Mouse (Mus musculus) midbrain, embryonic 12.5 days (tissue): ENCODE measurements around the gene AW011738. TPM values are rescaled to one million over a fixed set of nuclear protein-coding genes. Genes with fewer than 3 reads are reported as not detected.

Source experiments
- ATAC-seq: fragments of 200-750 bp; cut with Nextera tagmentation; 2 replicates; pipeline ENCODE4 v1.8.0; 2017; ENCODE audit warnings: low read depth, moderate TSS enrichment, moderate library complexity; ENCODE audit not compliant: low FRiP score
- H3K27ac ChIP-seq: fragments of 300-500 bp; sonication (generic); replicated peaks from 2 replicates; pipeline ENCODE4 v1.5.1; 2016; ENCODE audit warnings: mild to moderate bottlenecking
- H3K27me3 ChIP-seq: fragments of 300-500 bp; sonication (generic); 2 replicates; pipeline ENCODE4 v1.6.1; 2016; ENCODE audit warnings: mild to moderate bottlenecking
- H3K36me3 ChIP-seq: fragments of 300-500 bp; sonication (generic); 2 replicates; pipeline ENCODE4 v1.6.1; 2016
- H3K4me1 ChIP-seq: fragments of 300-500 bp; sonication (generic); 2 replicates; pipeline ENCODE4 v1.6.1; 2016
- H3K4me2 ChIP-seq: fragments of 300-500 bp; sonication (generic); replicated peaks from 2 replicates; pipeline ENCODE4 v1.6.1; 2016; ENCODE audit warnings: mild to moderate bottlenecking, moderate library complexity
- H3K4me3 ChIP-seq: fragments of 300-500 bp; sonication (generic); 2 replicates; pipeline ENCODE4 v1.5.1; 2016; ENCODE audit warnings: mild to moderate bottlenecking
- H3K9ac ChIP-seq: fragments of 300-500 bp; sonication (generic); replicated peaks from 2 replicates; pipeline ENCODE4 v1.6.1; 2016; ENCODE audit warnings: mild to moderate bottlenecking, moderate library complexity
- H3K9me3 ChIP-seq: fragments of 300-500 bp; sonication (generic); 2 replicates; pipeline ENCODE4 v1.6.1; 2016; ENCODE audit warnings: mild to moderate bottlenecking
- WGBS: fragments of 180-500 bp; shearing (Covaris S2); methylation state at CpG from one replicate; pipeline ENCODE4 v1.1.7; 2016; 5-methylcytosine and 5-hydroxymethylcytosine counted together
- polyA plus RNA-seq: library from polyadenylated mRNA; unstranded; fragments of >200 nt; fragmentation: Nextera tagmentation; extraction: Ambion mirVana; gene quantifications from 2 replicates; pipeline ENCODE4 v1.2.1, GENCODE M21; 2016

Gene AW011738
- 7.6 and 8.1 TPM in 2 replicates for polyA plus RNA-seq

GRCm38 (mm10) chr4:156203001-156203412, at the start of gene AW011738:
TSS of gene AW011738 (plus strand) at chr4:156203304.
- Histone ChIP-seq H3K27me3 (peaks cover 27% of the 10 kb centered on the region), H3K9ac (peak within 1 kb of the TSS; percentile 77), H3K27ac (peak within 1 kb of the TSS; percentile 76), H3K36me3 (no peaks in the 10 kb centered on the region), H3K9me3 (no peaks in the 10 kb centered on the region), H3K4me2 (peak within 1 kb of the TSS; percentile 93), H3K4me1 (peaks cover 34% of the 10 kb centered on the region), H3K4me3 (peak within 1 kb of the TSS; percentile 67)
- WGBS, result under 1% methylated on average over 34 of the region's 39 CpGs
- peak; percentile 81 for ATAC-seq

GRCm38 (mm10) chr4:156154771-156155170, 48.3 kb upstream of the AW011738 start:
- H3K4me3 ChIP-seq, result no peak overlapping the region
- H3K36me3 ChIP-seq, result no peaks in the 10 kb centered on the region
- no peak overlapping the region for H3K4me2 ChIP-seq
- H3K9ac ChIP-seq, result no peak overlapping the region
- WGBS, result 96% methylated on average over 3 of the region's 3 CpGs
- no peaks in the 10 kb centered on the region for H3K27me3 ChIP-seq
- peaks cover 16% of the 10 kb centered on the region for H3K9me3 ChIP-seq
- no peaks in the 10 kb centered on the region for H3K4me1 ChIP-seq
- no peak for ATAC-seq
- H3K27ac ChIP-seq, result no peak overlapping the region

GRCm38 (mm10) chr4:156166477-156166876, 36.6 kb upstream of the AW011738 start:
- Histone ChIP-seq H3K4me2 (no peak overlapping the region), H3K27me3 (no peaks in the 10 kb centered on the region), H3K4me3 (no peak overlapping the region), H3K27ac (no peak overlapping the region), H3K9me3 (0 out of 2 replicates have a peak, but pooled peaks cover 3% of the 10 kb centered on the region), H3K9ac (no peak overlapping the region), H3K4me1 (no peaks in the 10 kb centered on the region), H3K36me3 (peaks cover 97% of the 10 kb centered on the region)
- ATAC-seq, result no peak
- 93% methylated on average over 9 of the region's 9 CpGs for whole genome bisulfite sequencing

GRCm38 (mm10) chr4:156168611-156169010, 34.5 kb upstream of the AW011738 start:
- H3K9ac ChIP-seq, result no peak overlapping the region
- H3K9me3 ChIP-seq, result no peaks in the 10 kb centered on the region
- ATAC-seq, result no peak
- H3K36me3 ChIP-seq, result peaks cover 100% of the 10 kb centered on the region
- H3K4me1 ChIP-seq, result no peaks in the 10 kb centered on the region
- H3K27ac ChIP-seq, result no peak overlapping the region
- H3K27me3 ChIP-seq, result no peaks in the 10 kb centered on the region
- 91% methylated on average over 8 of the region's 8 CpGs for WGBS
- H3K4me3 ChIP-seq, result no peak overlapping the region
- H3K4me2 ChIP-seq, result no peak overlapping the region

- H3K4me3 ChIP-seq, result no peak overlapping the region
- H3K4me1 ChIP-seq, result no peaks in the 10 kb centered on the region
- peaks cover 100% of the 10 kb centered on the region for H3K36me3 ChIP-seq
- H3K9ac ChIP-seq, result no peak overlapping the region
- no peaks in the 10 kb centered on the region for H3K9me3 ChIP-seq
- ATAC-seq, result no peak
- H3K4me2 ChIP-seq, result no peak overlapping the region
- no peak overlapping the region for H3K27ac ChIP-seq
- H3K27me3 ChIP-seq, result no peaks in the 10 kb centered on the region
- WGBS, result 96% methylated on average over 10 of the region's 10 CpGs
These were observed 34.0 kb upstream of the AW011738 start for GRCm38 (mm10) chr4:156169129-156169528.

- Histone ChIP-seq H3K9me3 (no peaks in the 10 kb centered on the region), H3K36me3 (peaks cover 100% of the 10 kb centered on the region), H3K27ac (no peak overlapping the region), H3K4me1 (no peaks in the 10 kb centered on the region), H3K9ac (no peak overlapping the region), H3K4me3 (no peak overlapping the region), H3K4me2 (no peak overlapping the region), H3K27me3 (no peaks in the 10 kb centered on the region)
- no peak for ATAC-seq
- WGBS, result 98% methylated on average over 11 of the region's 11 CpGs
These were observed 31.3 kb upstream of the AW011738 start for GRCm38 (mm10) chr4:156171828-156172227.

- H3K4me1 ChIP-seq, result peaks cover 24% of the 10 kb centered on the region
- H3K36me3 ChIP-seq, result peaks cover 87% of the 10 kb centered on the region
- no peaks in the 10 kb centered on the region for H3K9me3 ChIP-seq
- H3K4me3 ChIP-seq, result no peak overlapping the region
- H3K27ac ChIP-seq, result no peak overlapping the region
- WGBS, result 95% methylated on average over 9 of the region's 9 CpGs
- no peak overlapping the region for H3K4me2 ChIP-seq
- H3K27me3 ChIP-seq, result no peaks in the 10 kb centered on the region
- H3K9ac ChIP-seq, result no peak overlapping the region
- no peak for ATAC-seq
These were observed 25.5 kb upstream of the AW011738 start for GRCm38 (mm10) chr4:156177630-156178029.

GRCm38 (mm10) chr4:156183747-156184146, 19.4 kb upstream of the AW011738 start:
- H3K4me3 ChIP-seq, result peak overlapping the region; percentile 57
- H3K4me1 ChIP-seq, result peaks cover 79% of the 10 kb centered on the region
- no peak overlapping the region for H3K27ac ChIP-seq
- H3K9ac ChIP-seq, result peak overlapping the region; percentile 37
- no peaks in the 10 kb centered on the region for H3K27me3 ChIP-seq
- WGBS, result 86% methylated on average over 5 of the region's 5 CpGs
- peak overlapping the region; percentile 77 for H3K4me2 ChIP-seq
- ATAC-seq, result no peak
- no peaks in the 10 kb centered on the region for H3K9me3 ChIP-seq
- peaks cover 45% of the 10 kb centered on the region for H3K36me3 ChIP-seq

GRCm38 (mm10) chr4:156184291-156184954, 18.7 kb upstream of the AW011738 start:
- Histone ChIP-seq H3K9me3 (no peaks in the 10 kb centered on the region), H3K36me3 (peaks cover 38% of the 10 kb centered on the region), H3K4me2 (peak overlapping the region; percentile 77), H3K27ac (peak overlapping the region; percentile 94), H3K9ac (peak overlapping the region; percentile 90), H3K4me3 (peak overlapping the region; percentile 57), H3K4me1 (peaks cover 86% of the 10 kb centered on the region), H3K27me3 (no peaks in the 10 kb centered on the region)
- peak; percentile 16; the same call in 1 of the 2 replicates for ATAC-seq
- WGBS, result 86% methylated on average over 7 of the region's 7 CpGs

GRCm38 (mm10) chr4:156185456-156185949, 17.6 kb upstream of the AW011738 start:
- Histone ChIP-seq H3K36me3 (peaks cover 35% of the 10 kb centered on the region), H3K9ac (peak overlapping the region; percentile 90), H3K27me3 (no peaks in the 10 kb centered on the region), H3K27ac (peak overlapping the region; percentile 94), H3K9me3 (no peaks in the 10 kb centered on the region), H3K4me2 (peak overlapping the region; percentile 77), H3K4me3 (peak overlapping the region; percentile 57), H3K4me1 (peaks cover 94% of the 10 kb centered on the region)
- no peak for ATAC-seq
- 47% methylated on average over 13 of the region's 13 CpGs for WGBS

GRCm38 (mm10) chr4:156185950-156186850, 16.9 kb upstream of the AW011738 start:
- peaks cover 37% of the 10 kb centered on the region for H3K36me3 ChIP-seq
- no peaks in the 10 kb centered on the region for H3K9me3 ChIP-seq
- peaks cover 95% of the 10 kb centered on the region for H3K4me1 ChIP-seq
- peak overlapping the region; percentile 77 for H3K4me2 ChIP-seq
- 5% methylated on average over 31 of the region's 31 CpGs for WGBS
- peak overlapping the region; percentile 94 for H3K27ac ChIP-seq
- no peaks in the 10 kb centered on the region for H3K27me3 ChIP-seq
- ATAC-seq, result peak; percentile 61
- H3K4me3 ChIP-seq, result peak overlapping the region; percentile 57
- H3K9ac ChIP-seq, result peak overlapping the region; percentile 90
